In genomic region chr9:108340258-108341138, GRCm38 (mm10) we compare ENCODE assay signal across 8 mouse cellular contexts. TPM values are rescaled to one million over a fixed set of nuclear protein-coding genes. Genes with fewer than 3 reads are reported as not detected.
A peak's percentile ranks its signal among the peaks of the same experiment; 100 is the strongest.
DNase-seq lines count a peak whose midpoint lies in the region; ATAC-seq lines count a peak whose summit lies in the region.

No protein-coding gene starts in this region.

- H3K4me3 ChIP-seq in hindbrain, embryonic 16.5 days (ENCODE audit: low read length) = peak overlapping the region; percentile 71
- H3K4me3 ChIP-seq in liver, embryonic 16.5 days (ENCODE audit: low read depth, low read length) = peak overlapping the region; percentile 94

- 66% methylated on average over 10 of the region's 10 CpGs for WGBS in hindbrain, embryonic 16.5 days
- WGBS in liver, embryonic 16.5 days (ENCODE audit: insufficient replicate concordance) = 9% methylated on average over 10 of the region's 10 CpGs

- DNase-seq in CD4-positive, CD25-positive, alpha-beta regulatory T cell, adult 2 months (ENCODE audit: low read depth, low spot score) = peak; percentile 22
- peak; percentile 15 for DNase-seq in neural tube, embryonic 10.5 days (ENCODE audit: extremely low spot score, low spot score)
- no peak for DNase-seq in retina, embryonic 14.5 days (ENCODE audit: low spot score)
- no peak for DNase-seq in right cerebral cortex, postnatal 25 days

- H3K9me3 ChIP-seq in hindbrain, embryonic 16.5 days (ENCODE audit: control insufficient read depth, low read length) = no peaks in the 10 kb centered on the region
- H3K9me3 ChIP-seq in liver, embryonic 16.5 days (replicated peaks; ENCODE audit: control insufficient read depth, low read length) = no peaks in the 10 kb centered on the region

- H3K4me1 ChIP-seq in hindbrain, embryonic 16.5 days (ENCODE audit: control insufficient read depth, insufficient read depth, low read depth, low read length) = peaks cover 12% of the 10 kb centered on the region
- peaks cover 55% of the 10 kb centered on the region for H3K4me1 ChIP-seq in liver, embryonic 16.5 days (ENCODE audit: control insufficient read depth, low read depth, low read length)

- H3K27me3 ChIP-seq in hindbrain, embryonic 16.5 days (replicated peaks; ENCODE audit: control insufficient read depth, insufficient read depth, low read length) = no peaks in the 10 kb centered on the region
- no peaks in the 10 kb centered on the region for H3K27me3 ChIP-seq in liver, embryonic 16.5 days (ENCODE audit: control insufficient read depth, insufficient read depth, low read depth, low read length)

- no peak overlapping the region for H3K27ac ChIP-seq in hindbrain, embryonic 16.5 days (ENCODE audit: low read depth, low read length)
- peak overlapping the region; percentile 100 for H3K27ac ChIP-seq in liver, embryonic 16.5 days (ENCODE audit: low read length)

- H3K9ac ChIP-seq in hindbrain, embryonic 16.5 days (ENCODE audit: low read depth, low read length) = peak overlapping the region; percentile 76; the same call in 1 of the 2 replicates
- H3K9ac ChIP-seq in liver, embryonic 16.5 days (ENCODE audit: low read depth, low read length) = peak overlapping the region; percentile 99

- H3K36me3 ChIP-seq in hindbrain, embryonic 16.5 days (ENCODE audit: control insufficient read depth, insufficient read depth, low read length) = peaks cover under 1% of the 10 kb centered on the region; the same call in 1 of the 2 replicates
- H3K36me3 ChIP-seq in liver, embryonic 16.5 days (ENCODE audit: control insufficient read depth, insufficient read depth) = peaks cover 21% of the 10 kb centered on the region

- ATAC-seq in CD4-positive, CD25-positive, alpha-beta regulatory T cell, adult 4 months = no peak
- peak; percentile 63 for ATAC-seq in erythroblast, adult 5-6 weeks (replicated peaks; ENCODE audit: low FRiP score, poor library complexity, severe bottlenecking)
- ATAC-seq in hindbrain, embryonic 16.5 days = no peak
- ATAC-seq in liver, embryonic 16.5 days (ENCODE audit: low read depth) = peak; percentile 67

- peak overlapping the region; percentile 81 for H3K4me2 ChIP-seq in hindbrain, embryonic 16.5 days (ENCODE audit: low read length)
- peak overlapping the region; percentile 63 for H3K4me2 ChIP-seq in liver, embryonic 16.5 days (ENCODE audit: low read depth, low read length)

RNA-seq across cellular contexts. Expression of gene Gpx1, which starts 1.8 kb away (rescaled TPM):
- polyA plus RNA-seq in CD4-positive, CD25-positive, alpha-beta regulatory T cell, adult 4 months (2017; shearing (Covaris generic)) = 100 to 1,000 TPM; 464 to 565 TPM
- total RNA-seq in erythroblast, adult 5-6 weeks (2015; ENCODE audit: low replicate concordance) = 5,168 and 5,395 TPM in 2 replicates
- total RNA-seq in erythroblast, adult 5-6 weeks (2017; ENCODE audit: low replicate concordance) = 4,534 and 5,176 TPM in 2 replicates
- polyA plus RNA-seq in hindbrain, embryonic 16.5 days (2015; fragmentation: Nextera tagmentation; extraction: Ambion mirVana) = 451 and 453 TPM in 2 replicates
- 5,943 and 6,062 TPM in 2 replicates for polyA plus RNA-seq in liver, embryonic 16.5 days (2015; fragmentation: Nextera tagmentation; extraction: Ambion mirVana)

RNA-seq across cellular contexts. Expression of gene Usp4, which starts 7.2 kb away (rescaled TPM):
- 100 to 1,000 TPM; 102 to 155 TPM for polyA plus RNA-seq in CD4-positive, CD25-positive, alpha-beta regulatory T cell, adult 4 months (2017; shearing (Covaris generic))
- 158 and 217 TPM in 2 replicates for total RNA-seq in erythroblast, adult 5-6 weeks (2015; ENCODE audit: low replicate concordance)
- total RNA-seq in erythroblast, adult 5-6 weeks (2017; ENCODE audit: low replicate concordance) = 141 and 164 TPM in 2 replicates
- polyA plus RNA-seq in hindbrain, embryonic 16.5 days (2015; fragmentation: Nextera tagmentation; extraction: Ambion mirVana) = 116 and 127 TPM in 2 replicates
- 61.7 and 68.8 TPM in 2 replicates for polyA plus RNA-seq in liver, embryonic 16.5 days (2015; fragmentation: Nextera tagmentation; extraction: Ambion mirVana)

RNA-seq across cellular contexts. Expression of gene Tcta, which starts 34.5 kb away (rescaled TPM):
- polyA plus RNA-seq in CD4-positive, CD25-positive, alpha-beta regulatory T cell, adult 4 months (2017; shearing (Covaris generic)) = 10 to 100 TPM; 14.8 to 22.7 TPM
- total RNA-seq in erythroblast, adult 5-6 weeks (2015; ENCODE audit: low replicate concordance) = 6.1 and 9.2 TPM in 2 replicates
- 4.1 and 4.5 TPM in 2 replicates for total RNA-seq in erythroblast, adult 5-6 weeks (2017; ENCODE audit: low replicate concordance)
- 51.6 and 57.2 TPM in 2 replicates for polyA plus RNA-seq in hindbrain, embryonic 16.5 days (2015; fragmentation: Nextera tagmentation; extraction: Ambion mirVana)
- polyA plus RNA-seq in liver, embryonic 16.5 days (2015; fragmentation: Nextera tagmentation; extraction: Ambion mirVana) = 14.9 and 15.2 TPM in 2 replicates

RNA-seq across cellular contexts. Expression of gene Rhoa, which starts 34.6 kb away (rescaled TPM):
- polyA plus RNA-seq in CD4-positive, CD25-positive, alpha-beta regulatory T cell, adult 4 months (2017; shearing (Covaris generic)) = 100 to 1,000 TPM; 319 to 423 TPM
- total RNA-seq in erythroblast, adult 5-6 weeks (2015; ENCODE audit: low replicate concordance) = 149 and 157 TPM in 2 replicates
- 238 and 268 TPM in 2 replicates for total RNA-seq in erythroblast, adult 5-6 weeks (2017; ENCODE audit: low replicate concordance)
- 278 TPM in 2 replicates for polyA plus RNA-seq in hindbrain, embryonic 16.5 days (2015; fragmentation: Nextera tagmentation; extraction: Ambion mirVana)
- 190 and 213 TPM in 2 replicates for polyA plus RNA-seq in liver, embryonic 16.5 days (2015; fragmentation: Nextera tagmentation; extraction: Ambion mirVana)

RNA-seq across cellular contexts. Expression of gene Amt, which starts 43.8 kb away (rescaled TPM):
- polyA plus RNA-seq in CD4-positive, CD25-positive, alpha-beta regulatory T cell, adult 4 months (2017; shearing (Covaris generic)) = 1 to 10 TPM; 1.4 to 2.0 TPM
- total RNA-seq in erythroblast, adult 5-6 weeks (2015; ENCODE audit: low replicate concordance) = not detected in 2 replicates
- total RNA-seq in erythroblast, adult 5-6 weeks (2017; ENCODE audit: low replicate concordance) = 0.51 TPM in 1 of 2 replicates, not detected in the other
- polyA plus RNA-seq in hindbrain, embryonic 16.5 days (2015; fragmentation: Nextera tagmentation; extraction: Ambion mirVana) = 23.3 and 26.3 TPM in 2 replicates
- 14.4 and 15.0 TPM in 2 replicates for polyA plus RNA-seq in liver, embryonic 16.5 days (2015; fragmentation: Nextera tagmentation; extraction: Ambion mirVana)

Comparison
In these comparisons a context has a peak if more than half of its experiments do, and no peak if none do; other contexts are left out.
1. DNase-seq: peak in CD4-positive, CD25-positive, alpha-beta regulatory T cell, adult 2 months (single experiment) and neural tube, embryonic 10.5 days (single experiment); none in retina, embryonic 14.5 days (single experiment) and right cerebral cortex, postnatal 25 days (single experiment).
2. ATAC-seq: peak in erythroblast, adult 5-6 weeks (single experiment) and liver, embryonic 16.5 days (single experiment); none in CD4-positive, CD25-positive, alpha-beta regulatory T cell, adult 4 months (single experiment) and hindbrain, embryonic 16.5 days (single experiment).
3. RNA of gene Gpx1, which starts 1.8 kb away (polyA plus RNA-seq): 5,943 to 6,062 TPM in liver, embryonic 16.5 days; 464 to 565 TPM in CD4-positive, CD25-positive, alpha-beta regulatory T cell, adult 4 months and 451 to 453 TPM in hindbrain, embryonic 16.5 days; every median in the first group is over 10 times any median in the second.